Mouse (Mus musculus) frontal cortex, postnatal 10 days (tissue): ENCODE measurements at regions not wholly inside any gene's neighbourhood (a gene's known extent, or its start where the extent isn't known, plus 50 kb on each side); places are given as distances from the start of the nearest gene placed in this dataset.

ENCODE experiments used
- DNase-seq, 2 experiments: peaks; one replicate each; pipeline ENCODE4 v3.0.0; 2022; ENCODE audit warnings: low spot score in 2 of 2, mixed read lengths in 1 of 2

- no peak for DNase-seq
Observed at GRCm38 (mm10) chr3:106879994-106880393, 53.9 kb upstream of the Olfr266 start.

- peak; percentile 7 to 14 for DNase-seq
Observed at GRCm38 (mm10) chr3:106903198-106903597, 77.1 kb upstream of the Olfr266 start.

- DNase-seq = no peak
Observed at GRCm38 (mm10) chr3:106906668-106907067, 80.6 kb upstream of the Olfr266 start.

GRCm38 (mm10) chr3:106936067-106936466, 99.9 kb upstream of the Kcna3 start:
- no peak for DNase-seq

- DNase-seq = no peak
Observed at GRCm38 (mm10) chr3:106940095-106940494, 95.9 kb upstream of the Kcna3 start.

- DNase-seq = no peak
Observed at GRCm38 (mm10) chr3:106955555-106956446, 80.2 kb upstream of the Kcna3 start.

GRCm38 (mm10) chr3:106957162-106957895, 78.6 kb upstream of the Kcna3 start:
- no peak for DNase-seq

- no peak for DNase-seq
Observed at GRCm38 (mm10) chr3:106958194-106958593, 77.8 kb upstream of the Kcna3 start.

GRCm38 (mm10) chr3:106960596-106960995, 75.4 kb upstream of the Kcna3 start:
- no peak for DNase-seq

- no peak for DNase-seq
Observed at GRCm38 (mm10) chr3:106962466-106962865, 73.5 kb upstream of the Kcna3 start.

- DNase-seq = no peak
Observed at GRCm38 (mm10) chr3:106966198-106966597, 69.8 kb upstream of the Kcna3 start.

- no peak for DNase-seq
Observed at GRCm38 (mm10) chr3:106967479-106967878, 68.5 kb upstream of the Kcna3 start.

- no peak for DNase-seq
Observed at GRCm38 (mm10) chr3:106974114-106974789, 61.7 kb upstream of the Kcna3 start.

- DNase-seq = no peak
Observed at GRCm38 (mm10) chr3:106978728-106979127, 57.2 kb upstream of the Kcna3 start.

GRCm38 (mm10) chr3:106980914-106981313, 55.1 kb upstream of the Kcna3 start:
- no peak for DNase-seq

- no peak for DNase-seq
Observed at GRCm38 (mm10) chr3:106981323-106981722, 54.6 kb upstream of the Kcna3 start.

GRCm38 (mm10) chr3:106984231-106984630, 51.7 kb upstream of the Kcna3 start:
- no peak for DNase-seq
